ENCODE assay signal across 9 mouse cellular contexts in the genomic region with DNA sequence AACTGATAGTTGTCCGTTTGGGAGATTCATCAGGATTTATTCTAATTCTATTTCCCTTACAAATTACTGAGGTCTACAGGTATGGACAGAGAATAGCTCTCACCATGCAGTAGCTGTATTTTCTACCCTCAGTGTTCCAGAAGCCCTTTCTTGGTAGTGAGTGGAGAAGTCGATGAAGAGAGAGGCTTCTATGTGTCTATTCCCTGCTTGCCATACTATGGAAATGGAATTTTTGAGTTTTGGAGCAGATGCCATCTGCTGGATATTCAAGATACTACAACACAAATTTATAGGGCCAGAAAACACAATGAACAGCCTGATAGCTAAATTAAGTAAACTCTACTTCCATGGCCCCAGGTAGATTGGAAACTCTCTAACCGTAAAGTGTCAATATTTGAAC.
DNase-seq lines count a peak whose midpoint lies in the region; ATAC-seq lines count a peak whose summit lies in the region.
"Had no signal": no experiment of that assay in that cellular context is flagged by ENCODE, and none has a peak within 500 bp of the region (broad histone marks: within the 10 kb centered on the region; RNA-seq: fewer than 3 reads in every experiment).

No protein-coding gene starts in this region.

- H3K4me3 ChIP-seq in kidney, embryonic 16.5 days (ENCODE audit: low read length) = no peak overlapping the region
- no peak overlapping the region for H3K4me3 ChIP-seq in intestine, embryonic 14.5 days (ENCODE audit: low read depth, low read length)
- H3K4me3 ChIP-seq in neural tube, embryonic 13.5 days = no peak overlapping the region
- H3K4me3 ChIP-seq: embryonic facial prominence, embryonic 15.5 days had no signal

- H3K4me2 ChIP-seq in kidney, embryonic 16.5 days (replicated peaks; ENCODE audit: low read depth, low read length) = no peak overlapping the region
- H3K4me2 ChIP-seq in intestine, embryonic 14.5 days (ENCODE audit: low read length) = no peak overlapping the region
- peak overlapping the region; percentile 42 for H3K4me2 ChIP-seq in neural tube, embryonic 13.5 days
- H3K4me2 ChIP-seq: embryonic facial prominence, embryonic 15.5 days had no signal

- H3K9ac ChIP-seq in kidney, embryonic 16.5 days (replicated peaks; ENCODE audit: low read length) = no peak overlapping the region
- no peak overlapping the region for H3K9ac ChIP-seq in intestine, embryonic 14.5 days (ENCODE audit: low read length)
- peak overlapping the region; percentile 54 for H3K9ac ChIP-seq in neural tube, embryonic 13.5 days
- H3K9ac ChIP-seq: embryonic facial prominence, embryonic 15.5 days had no signal

- WGBS in kidney, embryonic 16.5 days = 36% methylated on average over 3 of the region's 3 CpGs
- WGBS in intestine, embryonic 14.5 days = 32% methylated on average over 3 of the region's 3 CpGs
- WGBS in neural tube, embryonic 13.5 days = 30% methylated on average over 3 of the region's 3 CpGs

- peaks cover 12% of the 10 kb centered on the region for H3K4me1 ChIP-seq in kidney, embryonic 16.5 days (ENCODE audit: insufficient read depth, low read length)
- H3K4me1 ChIP-seq in intestine, embryonic 14.5 days (replicated peaks; ENCODE audit: control insufficient read depth, insufficient read depth, low read length) = peaks cover 7% of the 10 kb centered on the region
- H3K4me1 ChIP-seq in neural tube, embryonic 13.5 days (replicated peaks) = peaks cover 13% of the 10 kb centered on the region

- H3K27ac ChIP-seq in kidney, embryonic 16.5 days (ENCODE audit: low read length) = no peak overlapping the region
- no peak overlapping the region for H3K27ac ChIP-seq in intestine, embryonic 14.5 days (ENCODE audit: low read depth)
- H3K27ac ChIP-seq in neural tube, embryonic 13.5 days (replicated peaks) = peak overlapping the region; percentile 89
- H3K27ac ChIP-seq: embryonic facial prominence, embryonic 15.5 days had no signal

- no peaks in the 10 kb centered on the region for H3K36me3 ChIP-seq in kidney, embryonic 16.5 days (ENCODE audit: insufficient read depth, low read length)
- H3K36me3 ChIP-seq in intestine, embryonic 14.5 days (ENCODE audit: control insufficient read depth, insufficient read depth, low read length) = no peaks in the 10 kb centered on the region
- no peaks in the 10 kb centered on the region for H3K36me3 ChIP-seq in neural tube, embryonic 13.5 days
- H3K36me3 ChIP-seq: embryonic facial prominence, embryonic 15.5 days had no signal

- peak; percentile 49; the same call in 1 of the 2 replicates for ATAC-seq in kidney, embryonic 16.5 days (ENCODE audit: low FRiP score, low TSS enrichment)
- peak; percentile 55; the same call in 1 of the 2 replicates for ATAC-seq in intestine, embryonic 14.5 days (replicated peaks; ENCODE audit: low FRiP score, low TSS enrichment, low read depth)
- peak; percentile 90 for ATAC-seq in neural tube, embryonic 13.5 days (ENCODE audit: low read depth)

- no peaks in the 10 kb centered on the region for H3K27me3 ChIP-seq in kidney, embryonic 16.5 days (ENCODE audit: insufficient read depth, low read length)
- no peaks in the 10 kb centered on the region for H3K27me3 ChIP-seq in intestine, embryonic 14.5 days (replicated peaks; ENCODE audit: control insufficient read depth, insufficient read depth, low read length)
- H3K27me3 ChIP-seq in neural tube, embryonic 13.5 days = no peaks in the 10 kb centered on the region
- H3K27me3 ChIP-seq: embryonic facial prominence, embryonic 15.5 days had no signal

- DNase-seq in kidney, postnatal 25 days = no peak
- DNase-seq in MEL-GATA-1-ER (ENCODE audit: extremely low read depth, low read depth) = peak; percentile 32
- peak; percentile 59 for DNase-seq in embryo, embryonic 11 days
- DNase-seq in intestine, embryonic 14.5 days (ENCODE audit: low spot score) = no peak
- no peak for DNase-seq in urinary bladder, postnatal 25 days (ENCODE audit: low spot score)
- DNase-seq in gastrocnemius, postnatal 10 days = no peak

- no peaks in the 10 kb centered on the region for H3K9me3 ChIP-seq in kidney, embryonic 16.5 days (ENCODE audit: low read length)
- no peaks in the 10 kb centered on the region for H3K9me3 ChIP-seq in intestine, embryonic 14.5 days (ENCODE audit: control insufficient read depth, low read length)
- no peaks in the 10 kb centered on the region for H3K9me3 ChIP-seq in neural tube, embryonic 13.5 days
- H3K9me3 ChIP-seq: embryonic facial prominence, embryonic 15.5 days had no signal

Comparison
In these comparisons a context has a peak if more than half of its experiments do, and no peak if none do; other contexts are left out.
1. DNase-seq: peak in MEL-GATA-1-ER (single experiment) and embryo, embryonic 11 days (single experiment); none in kidney, postnatal 25 days (0 of 2), intestine, embryonic 14.5 days (single experiment), urinary bladder, postnatal 25 days (single experiment) and gastrocnemius, postnatal 10 days (single experiment).
2. Peak in every context shown above with its lines, with median percentiles within 50 percentile points of each other: ATAC-seq.